9 mouse cellular contexts compared by ENCODE assay signal in the genomic region with DNA sequence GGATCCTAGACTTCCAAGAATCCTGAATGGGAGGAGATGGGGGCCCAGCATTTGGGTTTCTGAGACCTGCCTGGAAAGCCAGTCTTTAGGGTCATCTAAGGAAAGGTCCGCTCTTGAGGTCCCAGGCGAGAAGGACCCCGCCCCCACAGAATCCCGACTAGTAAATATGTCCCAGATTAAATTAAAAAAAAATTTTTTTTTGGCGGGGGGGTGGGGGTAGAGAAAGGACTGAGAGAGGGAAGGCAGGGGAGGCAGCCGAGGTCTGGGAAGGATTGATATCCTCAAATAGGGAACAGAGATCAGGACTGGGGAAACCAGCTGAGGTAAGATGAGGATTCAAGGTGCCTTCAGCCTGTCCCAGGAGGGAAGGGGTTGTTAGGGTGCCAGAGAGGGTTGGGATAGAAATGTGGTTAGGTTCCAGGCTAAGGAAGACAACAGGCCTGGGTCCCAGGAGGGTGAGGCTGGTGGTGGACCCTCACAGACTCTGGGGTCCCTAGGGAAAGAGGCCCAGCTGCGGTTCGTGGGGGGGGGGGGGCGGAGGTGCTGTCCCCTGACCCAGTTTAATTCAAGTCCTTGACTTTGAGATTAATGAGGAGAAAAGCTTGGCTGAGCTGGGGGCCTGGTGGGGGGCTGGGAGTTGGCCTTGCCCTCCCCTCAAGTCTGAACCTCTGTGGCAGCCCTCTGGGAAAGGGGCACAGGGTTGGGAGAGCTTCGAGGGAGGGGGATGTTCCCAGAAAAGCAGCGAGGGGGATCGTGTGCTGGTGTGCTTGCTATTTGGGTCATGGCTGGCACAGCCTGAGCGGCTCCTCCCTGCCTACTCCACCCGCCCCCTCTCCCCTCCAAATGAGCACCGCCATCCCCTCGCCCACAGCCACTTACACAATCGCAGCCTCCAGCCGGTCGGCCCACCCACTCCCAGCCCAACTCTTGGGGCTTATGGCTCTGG. TPM values are rescaled to one million over a fixed set of nuclear protein-coding genes. Genes with fewer than 3 reads are reported as not detected.
A peak's percentile ranks its signal among the peaks of the same experiment; 100 is the strongest.
DNase-seq lines count a peak whose midpoint lies in the region; ATAC-seq and TF ChIP-seq lines count a peak whose summit lies in the region.
"Had no signal": no experiment of that assay in that cellular context is flagged by ENCODE, and none has a peak within 500 bp of the region (broad histone marks: within the 10 kb centered on the region; RNA-seq: fewer than 3 reads in every experiment).

No protein-coding gene starts in this region.

- peaks cover 2 to 34% of the 10 kb centered on the region in 2 experiments; a peak in 3 of 4 replicates for H3K4me1 ChIP-seq in ES-E14 (ENCODE audit: control insufficient read depth in 2 of 2, insufficient read depth in 2 of 2, low read length in 2 of 2, poor library complexity in 1 of 2)
- peaks cover 63% of the 10 kb centered on the region for H3K4me1 ChIP-seq in hindbrain, embryonic 10.5 days (replicated peaks)
- peaks cover 57% of the 10 kb centered on the region for H3K4me1 ChIP-seq in midbrain, embryonic 12.5 days

- no peak for DNase-seq in frontal cortex, postnatal 10 days (ENCODE audit: low spot score in 2 of 2)
- DNase-seq in ES-E14 (ENCODE audit: low read depth, low spot score), result no peak
- DNase-seq in hindbrain, embryonic 10.5 days (ENCODE audit: low spot score), result no peak
- DNase-seq in ovary, adult 18-20 months (ENCODE audit: low spot score), result no peak
- no peak for DNase-seq in gastrocnemius, postnatal 25 days
- no peak for DNase-seq in thymus, postnatal 4 days

- H3K4me2 ChIP-seq in midbrain, embryonic 12.5 days (replicated peaks), result peak overlapping the region; percentile 70

- H3K27ac ChIP-seq in ES-E14 (ENCODE audit: insufficient read depth, low read depth, low read length, poor library complexity, severe bottlenecking), result no peak overlapping the region
- peak overlapping the region; percentile 89 for H3K27ac ChIP-seq in hindbrain, embryonic 10.5 days
- H3K27ac ChIP-seq in midbrain, embryonic 12.5 days (replicated peaks), result peak overlapping the region; percentile 96

- in situ Hi-C loops in ES-E14 (cut with MboI; ENCODE audit: low sequenced_read_pairs in 2 of 2, unreplicated experiment in 2 of 2), result no loop called here

- H3K27me3 ChIP-seq in hindbrain, embryonic 10.5 days (ENCODE audit: insufficient read depth, poor library complexity, severe bottlenecking), result peaks cover 16% of the 10 kb centered on the region; the same call in 1 of the 2 replicates
- H3K27me3 ChIP-seq in midbrain, embryonic 12.5 days, result no peaks in the 10 kb centered on the region

- no peaks in the 10 kb centered on the region for H3K36me3 ChIP-seq in ES-E14 (ENCODE audit: control insufficient read depth, insufficient read depth, low read length, poor library complexity, severe bottlenecking)
- peaks cover 1% of the 10 kb centered on the region; the same call in 1 of the 2 replicates for H3K36me3 ChIP-seq in hindbrain, embryonic 10.5 days
- H3K36me3 ChIP-seq in midbrain, embryonic 12.5 days, result no peaks in the 10 kb centered on the region

- peak; percentile 38 for ATAC-seq in frontal cortex, adult (ENCODE audit: low TSS enrichment)
- 0 out of 2 replicates have a peak, but pooled peaks have one; percentile 0 for ATAC-seq in midbrain, embryonic 12.5 days (ENCODE audit: low FRiP score, low read depth)

- H3K9me3 ChIP-seq in ES-E14 (ENCODE audit: control insufficient read depth, insufficient read depth, low read depth, low read length), result no peaks in the 10 kb centered on the region
- H3K9me3 ChIP-seq in hindbrain, embryonic 10.5 days, result no peaks in the 10 kb centered on the region
- H3K9me3 ChIP-seq in midbrain, embryonic 12.5 days, result no peaks in the 10 kb centered on the region

- 13% methylated on average over 18 of the region's 19 CpGs for WGBS in hindbrain, embryonic 10.5 days
- 7% methylated on average over 18 of the region's 19 CpGs for WGBS in midbrain, embryonic 12.5 days

- peak overlapping the region; percentile 79 to 88 for H3K4me3 ChIP-seq in ES-E14 (ENCODE audit: insufficient read depth in 1 of 2, low read depth in 1 of 2, low read length in 2 of 2, poor library complexity in 1 of 2, severe bottlenecking in 1 of 2)
- peak overlapping the region; percentile 68 for H3K4me3 ChIP-seq in hindbrain, embryonic 10.5 days
- peak overlapping the region; percentile 67 for H3K4me3 ChIP-seq in midbrain, embryonic 12.5 days

- peak overlapping the region; percentile 82; the same call in 1 of the 2 replicates for H3K9ac ChIP-seq in ES-E14 (ENCODE audit: insufficient read depth, low read depth, low read length, poor library complexity, severe bottlenecking)
- H3K9ac ChIP-seq in midbrain, embryonic 12.5 days (replicated peaks), result peak overlapping the region; percentile 80

TF ChIP-seq in ES-E14, 5 proteins besides CTCF, POLR2A, EP300 and RAD21:
- TF ChIP-seq MAFK (IDR thresholded peaks at IDR 0.05; ENCODE audit: insufficient read depth, low read depth, low read length) (no peak), ZC3H11A (IDR thresholded peaks at IDR 0.05; ENCODE audit: borderline replicate concordance, low read depth, low read length) (no peak), HCFC1 (IDR thresholded peaks at IDR 0.05; ENCODE audit: borderline replicate concordance, insufficient read depth, low read length) (no peak), CHD2 (IDR thresholded peaks at IDR 0.05; ENCODE audit: low read depth, low read length) (no peak), ZNF384 (IDR thresholded peaks at IDR 0.05; ENCODE audit: low read depth, low read length) (no peak)
TF ChIP-seq in ES-E14: peak in this region for 0.

RNA-seq across cellular contexts. Expression of a gene that starts 1.0 kb away (rescaled TPM):
- 11.9 and 21.0 TPM in 2 replicates for total RNA-seq in ES-E14 (2012; rRNA removed)
- polyA plus RNA-seq in hindbrain, embryonic 10.5 days (2016; fragmentation: Nextera tagmentation; extraction: Ambion mirVana), result 31.2 and 67.4 TPM in 2 replicates
- 79.8 and 87.2 TPM in 2 replicates for polyA plus RNA-seq in midbrain, embryonic 12.5 days (2016; fragmentation: Nextera tagmentation; extraction: Ambion mirVana)
- total RNA-seq in gastrocnemius, postnatal 25 days (2021), result 1 to 10 TPM; 1.2 to 3.0 TPM
- total RNA-seq: common myeloid progenitor, adult 5-6 weeks had no signal

RNA-seq across cellular contexts. Expression of a gene that starts 16.6 kb away (rescaled TPM):
- 77.2 and 115 TPM in 2 replicates for total RNA-seq in ES-E14 (2012; rRNA removed)
- 68.7 and 91.4 TPM in 2 replicates for polyA plus RNA-seq in hindbrain, embryonic 10.5 days (2016; fragmentation: Nextera tagmentation; extraction: Ambion mirVana)
- 121 and 130 TPM in 2 replicates for polyA plus RNA-seq in midbrain, embryonic 12.5 days (2016; fragmentation: Nextera tagmentation; extraction: Ambion mirVana)
- total RNA-seq in gastrocnemius, postnatal 25 days (2021), result 10 to 100 TPM; 32.2 to 34.8 TPM

RNA-seq across cellular contexts. Expression of a gene that starts 29.9 kb away (rescaled TPM):
- 0.79 and 1.0 TPM in 2 replicates for total RNA-seq in ES-E14 (2012; rRNA removed)
- polyA plus RNA-seq in hindbrain, embryonic 10.5 days (2016; fragmentation: Nextera tagmentation; extraction: Ambion mirVana), result 1.6 and 2.5 TPM in 2 replicates
- 2.5 and 2.7 TPM in 2 replicates for polyA plus RNA-seq in midbrain, embryonic 12.5 days (2016; fragmentation: Nextera tagmentation; extraction: Ambion mirVana)
- 1 to 10 TPM; 2.2 to 2.3 TPM for total RNA-seq in gastrocnemius, postnatal 25 days (2021)

RNA-seq across cellular contexts. Expression of a gene that starts 44.4 kb away (rescaled TPM):
- 13.3 and 17.2 TPM in 2 replicates for total RNA-seq in ES-E14 (2012; rRNA removed)
- polyA plus RNA-seq in hindbrain, embryonic 10.5 days (2016; fragmentation: Nextera tagmentation; extraction: Ambion mirVana), result 16.9 and 23.5 TPM in 2 replicates
- polyA plus RNA-seq in midbrain, embryonic 12.5 days (2016; fragmentation: Nextera tagmentation; extraction: Ambion mirVana), result 13.2 and 17.7 TPM in 2 replicates
- 1 to 10 TPM; 1.7 to 4.0 TPM for total RNA-seq in gastrocnemius, postnatal 25 days (2021)

RNA-seq across cellular contexts. Expression of a gene that starts 57.2 kb away (rescaled TPM):
- 0.18 and 0.26 TPM in 2 replicates for total RNA-seq in ES-E14 (2012; rRNA removed)
- 1.2 and 1.7 TPM in 2 replicates for polyA plus RNA-seq in hindbrain, embryonic 10.5 days (2016; fragmentation: Nextera tagmentation; extraction: Ambion mirVana)
- 1.4 and 1.7 TPM in 2 replicates for polyA plus RNA-seq in midbrain, embryonic 12.5 days (2016; fragmentation: Nextera tagmentation; extraction: Ambion mirVana)
- total RNA-seq in gastrocnemius, postnatal 25 days (2021), result under 1 TPM; 0.26 to 0.38 TPM
